Mouse (Mus musculus) testis, postnatal 14 days (tissue): ENCODE results near the gene Tex2.
"Not testable (repeated sequence)": the region's sequence is repeated elsewhere in the genome, so short reads cannot be mapped to it uniquely, and the experiment has no call there.

ENCODE experiments used
- DNase-seq: peaks from one replicate; pipeline ENCODE4 v3.0.0; 2021; ENCODE audit warnings: low spot score

Gene Tex2

GRCm38 (mm10) chr11:106618768-106619167, 5.5 kb upstream of the Tex2 start:
- DNase-seq: not testable (repeated sequence)

- DNase-seq: no peak
Measured at GRCm38 (mm10) chr11:106617821-106618580, 4.8 kb upstream of the Tex2 start.

GRCm38 (mm10) chr11:106615561-106615960, 2.3 kb upstream of the Tex2 start:
- DNase-seq: no peak

- DNase-seq: no peak
Measured at GRCm38 (mm10) chr11:106614339-106614645, 1.1 kb upstream of the Tex2 start.

- DNase-seq: no peak
Measured at GRCm38 (mm10) chr11:106613638-106614338, 565 bp upstream of the Tex2 start.

GRCm38 (mm10) chr11:106612209-106612960, 838 bp downstream of the Tex2 start:
- no peak for DNase-seq

- no peak for DNase-seq
Measured at GRCm38 (mm10) chr11:106609731-106610130, 3.5 kb downstream of the Tex2 start.

GRCm38 (mm10) chr11:106607316-106607715, 5.9 kb downstream of the Tex2 start:
- DNase-seq: no peak

- no peak for DNase-seq
Measured at GRCm38 (mm10) chr11:106606042-106606441, 7.2 kb downstream of the Tex2 start.

GRCm38 (mm10) chr11:106603230-106603629, 10.0 kb downstream of the Tex2 start:
- no peak for DNase-seq

- DNase-seq: no peak
Measured at GRCm38 (mm10) chr11:106600124-106600523, 13.1 kb downstream of the Tex2 start.

- DNase-seq: no peak
Measured at GRCm38 (mm10) chr11:106599345-106599744, 13.9 kb downstream of the Tex2 start.

- DNase-seq: no peak
Measured at GRCm38 (mm10) chr11:106598339-106598738, 14.9 kb downstream of the Tex2 start.

- no peak for DNase-seq
Measured at GRCm38 (mm10) chr11:106597737-106598330, 15.4 kb downstream of the Tex2 start.

GRCm38 (mm10) chr11:106591183-106591582, 22.0 kb downstream of the Tex2 start:
- DNase-seq: no peak

GRCm38 (mm10) chr11:106590143-106590542, 23.1 kb downstream of the Tex2 start:
- no peak for DNase-seq

- DNase-seq: no peak
Measured at GRCm38 (mm10) chr11:106588781-106589180, 24.4 kb downstream of the Tex2 start.

- DNase-seq: no peak
Measured at GRCm38 (mm10) chr11:106587786-106588519, 25.3 kb downstream of the Tex2 start.

GRCm38 (mm10) chr11:106583801-106584200, 29.4 kb downstream of the Tex2 start:
- no peak for DNase-seq

- DNase-seq: no peak
Measured at GRCm38 (mm10) chr11:106581357-106581756, 31.9 kb downstream of the Tex2 start.

- DNase-seq: no peak
Measured at GRCm38 (mm10) chr11:106580468-106580867, 32.8 kb downstream of the Tex2 start.

- no peak for DNase-seq
Measured at GRCm38 (mm10) chr11:106579957-106580356, 33.3 kb downstream of the Tex2 start.
